Mouse (Mus musculus): ENCODE results near the gene Cd2ap. TPM values are rescaled to one million over a fixed set of nuclear protein-coding genes. Genes with fewer than 3 reads are reported as not detected.

Cd2ap gene
- polyA plus RNA-seq, 1 experiment = 49.3 TPM

DNA sequence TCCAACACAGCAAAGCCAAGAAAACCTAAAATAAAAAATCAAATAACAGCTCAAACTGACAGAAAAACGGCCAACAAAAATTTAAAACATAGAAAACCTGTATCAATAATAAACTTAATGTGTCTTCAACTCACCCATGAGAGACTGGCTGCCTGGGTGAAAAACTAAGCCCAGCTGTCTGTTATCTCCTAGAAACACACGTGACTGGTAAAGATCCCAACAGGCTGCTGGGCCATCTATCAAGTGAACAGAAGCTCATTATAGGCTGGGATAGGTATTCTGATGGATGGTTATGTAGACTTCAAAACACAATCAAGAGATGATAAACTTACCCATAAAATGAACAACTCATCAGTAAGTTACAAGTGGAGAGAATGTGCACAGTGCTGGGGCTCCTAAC is 86.7 kb downstream of the Cd2ap start:
- Histone ChIP-seq H3K27ac (ENCODE audit: insufficient read depth, low read depth, low read length) (no peak overlapping the region), H3K4me1 (ENCODE audit: control insufficient read depth, insufficient read depth, low read length) (no peaks in the 10 kb centered on the region), H3K4me3 (ENCODE audit: insufficient read depth, low read length) (no peak overlapping the region)
- TF ChIP-seq POLR2A (IDR thresholded peaks at IDR 0.05; ENCODE audit: borderline replicate concordance, low read depth, low read length) (no peak), CTCF (IDR thresholded peaks at IDR 0.05; ENCODE audit: low read depth, low read length) (no peak)

DNA sequence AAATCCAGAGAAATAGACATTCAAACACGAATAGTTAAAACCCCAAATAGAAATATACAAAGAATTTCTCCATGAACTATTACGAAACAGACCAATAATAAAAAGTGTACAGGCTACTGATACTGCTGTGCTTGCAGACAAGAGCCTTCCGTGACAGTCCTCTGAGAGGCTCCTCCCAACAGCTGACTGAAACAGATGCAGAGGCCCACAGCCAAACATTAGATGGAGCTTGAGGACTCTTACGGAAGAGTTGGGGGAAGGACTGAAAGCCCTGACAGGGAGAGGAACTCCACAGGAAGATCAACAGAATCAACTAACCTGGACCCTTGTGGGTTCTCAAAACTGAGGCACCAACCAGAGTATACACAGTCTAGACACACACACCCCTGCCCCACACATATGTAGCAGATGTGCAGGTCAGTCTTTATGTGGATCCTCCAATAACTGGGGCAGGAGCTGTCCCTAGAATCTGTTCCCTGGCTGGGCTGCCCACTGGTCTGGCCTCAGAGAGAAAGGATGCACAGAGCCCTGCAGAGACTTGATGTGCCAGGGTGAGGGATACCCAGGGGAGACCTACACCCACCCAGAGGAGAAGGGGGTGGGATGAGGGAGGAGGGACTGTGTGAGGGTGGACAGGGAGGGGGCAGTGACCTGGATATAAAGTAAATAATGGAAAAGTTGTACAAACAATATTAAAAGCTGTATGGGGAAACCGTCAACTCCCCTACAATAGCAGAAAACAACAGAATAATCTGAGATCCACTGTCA is 87.6 kb downstream of the Cd2ap start:
- TF ChIP-seq CTCF (IDR thresholded peaks at IDR 0.05; ENCODE audit: low read depth, low read length) = no peak
- no peak for TF ChIP-seq POLR2A (IDR thresholded peaks at IDR 0.05; ENCODE audit: borderline replicate concordance, low read depth, low read length)

DNA sequence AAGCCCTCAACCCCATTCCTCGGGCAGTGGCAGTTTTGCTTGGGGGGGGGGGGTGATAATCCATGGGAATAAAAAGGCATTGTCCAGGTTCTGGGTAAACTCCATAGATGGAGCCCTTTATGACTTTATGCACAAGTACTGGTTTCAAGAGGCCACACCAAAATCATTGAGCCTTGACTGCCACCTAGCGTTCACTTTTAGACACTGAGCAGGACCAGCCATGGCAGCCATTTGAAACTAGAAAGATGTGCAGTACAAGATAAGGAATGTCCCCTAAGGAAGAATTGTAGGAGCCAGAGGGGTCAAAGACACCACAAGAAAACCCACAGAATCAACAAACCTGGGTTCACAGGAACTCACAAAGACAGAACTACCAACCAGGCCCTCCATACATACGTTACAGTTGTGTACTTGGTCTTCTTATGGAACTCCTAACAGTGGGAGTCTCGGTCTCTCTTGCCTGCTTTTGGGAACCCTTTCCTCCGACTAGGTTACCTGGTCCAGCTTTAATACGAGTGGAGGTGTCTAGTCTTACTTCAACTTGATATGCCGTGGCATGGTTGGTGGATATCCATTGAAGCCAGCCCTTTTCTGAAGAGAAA is 94.2 kb downstream of the Cd2ap start:
- H3K4me3 ChIP-seq (ENCODE audit: insufficient read depth, low read length) = no peak overlapping the region
- TF ChIP-seq POLR2A (IDR thresholded peaks at IDR 0.05; ENCODE audit: borderline replicate concordance, low read depth, low read length) (no peak), CTCF (IDR thresholded peaks at IDR 0.05; ENCODE audit: low read depth, low read length) (no peak)
- H3K4me1 ChIP-seq (ENCODE audit: control insufficient read depth, insufficient read depth, low read length) = no peaks in the 10 kb centered on the region
- H3K27ac ChIP-seq (ENCODE audit: insufficient read depth, low read depth, low read length) = no peak overlapping the region

More for the DNA sequence above, 87.6 kb downstream of the Cd2ap start:
- no peaks in the 10 kb centered on the region for H3K4me1 ChIP-seq (ENCODE audit: control insufficient read depth, insufficient read depth, low read length)
- no peak overlapping the region for H3K4me3 ChIP-seq (ENCODE audit: insufficient read depth, low read length)
- H3K27ac ChIP-seq (ENCODE audit: insufficient read depth, low read depth, low read length) = no peak overlapping the region

GRCm38 (mm10) chr17:42753791-42754190 is 122.7 kb downstream of the Cd2ap start:
- H3K4me1 ChIP-seq (ENCODE audit: control insufficient read depth, insufficient read depth, low read length) = no peaks in the 10 kb centered on the region
- no peak overlapping the region for H3K27ac ChIP-seq (ENCODE audit: insufficient read depth, low read depth, low read length)
- TF ChIP-seq POLR2A (IDR thresholded peaks at IDR 0.05; ENCODE audit: borderline replicate concordance, low read depth, low read length) (no peak), CTCF (IDR thresholded peaks at IDR 0.05; ENCODE audit: low read depth, low read length) (no peak)
- no peak overlapping the region for H3K4me3 ChIP-seq (ENCODE audit: insufficient read depth, low read length)

DNA sequence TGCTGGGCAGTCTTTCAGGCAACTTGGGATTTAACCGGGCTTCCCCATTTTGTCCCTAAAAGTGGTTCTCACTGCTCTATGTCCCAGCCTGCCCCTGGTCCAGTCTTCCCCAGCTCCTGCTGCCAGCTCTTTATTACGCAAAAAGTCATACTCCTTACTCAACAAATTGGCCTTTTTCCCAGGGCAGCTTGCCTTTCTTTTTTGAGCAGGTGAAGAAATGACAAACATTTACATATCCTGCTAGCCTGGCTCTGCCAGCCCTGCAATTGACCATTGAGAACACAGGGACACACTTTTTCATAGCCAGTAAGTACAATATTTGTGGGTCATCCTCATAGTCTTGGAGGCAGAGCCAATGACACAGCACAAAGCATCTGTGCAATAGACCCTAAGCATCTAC is 124.3 kb downstream of the Cd2ap start:
- TF ChIP-seq POLR2A (IDR thresholded peaks at IDR 0.05; ENCODE audit: borderline replicate concordance, low read depth, low read length) (no peak), CTCF (IDR thresholded peaks at IDR 0.05; ENCODE audit: low read depth, low read length) (no peak)
- Histone ChIP-seq H3K4me1 (ENCODE audit: control insufficient read depth, insufficient read depth, low read length) (no peaks in the 10 kb centered on the region), H3K4me3 (ENCODE audit: insufficient read depth, low read length) (no peak overlapping the region), H3K27ac (ENCODE audit: insufficient read depth, low read depth, low read length) (no peak overlapping the region)

DNA sequence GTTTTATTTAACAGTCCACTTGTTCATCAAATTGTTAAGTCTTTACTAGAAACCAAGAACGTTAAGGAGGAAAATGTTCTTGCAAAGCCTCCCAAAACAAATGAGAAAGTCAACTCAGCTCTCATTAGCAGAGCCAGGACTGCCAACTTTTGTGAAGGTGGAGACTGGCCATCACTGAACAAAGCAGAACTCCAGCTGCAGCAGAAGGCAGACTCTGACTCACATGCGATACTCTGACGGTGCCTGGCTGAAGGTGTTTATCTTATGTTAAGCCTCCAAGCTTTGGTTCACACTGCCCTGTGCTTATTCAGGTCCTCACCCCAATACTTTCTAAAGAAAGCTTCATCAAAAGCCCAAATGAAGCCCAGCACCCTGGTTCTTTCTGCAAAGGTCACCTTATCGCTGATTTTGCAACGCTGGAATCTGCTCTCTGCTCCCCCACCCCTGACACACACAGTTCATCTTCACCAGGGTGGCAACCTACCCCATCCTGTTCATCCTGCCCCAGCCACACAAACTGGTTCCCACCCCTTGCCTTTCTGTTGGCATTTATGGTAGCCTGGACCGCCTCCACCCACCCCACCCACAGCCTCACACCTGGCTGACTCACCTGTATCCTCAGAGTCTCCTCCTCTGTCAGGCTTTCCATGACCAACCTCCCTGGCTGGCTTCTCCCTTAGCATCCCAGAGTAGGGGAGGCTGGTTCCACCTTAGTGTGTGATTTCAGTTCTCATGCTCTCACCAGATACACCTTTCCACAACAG is 130.6 kb downstream of the Cd2ap start:
- Histone ChIP-seq H3K4me3 (ENCODE audit: insufficient read depth, low read length) (no peak overlapping the region), H3K4me1 (ENCODE audit: control insufficient read depth, insufficient read depth, low read length) (no peaks in the 10 kb centered on the region), H3K27ac (ENCODE audit: insufficient read depth, low read depth, low read length) (no peak overlapping the region)
- no peak for TF ChIP-seq POLR2A (IDR thresholded peaks at IDR 0.05; ENCODE audit: borderline replicate concordance, low read depth, low read length)
- TF ChIP-seq CTCF (IDR thresholded peaks at IDR 0.05; ENCODE audit: low read depth, low read length) = no peak

Other genes with a start within 250 kb of the Cd2ap start
- gene Adgrf4, start 184.4 kb downstream of the Cd2ap start, polyA plus RNA-seq (2012; ENCODE audit: insufficient read depth, insufficient read length, missing spikeins) = not detected in 2 replicates
- gene Adgrf2, start 134.5 kb downstream of the Cd2ap start, polyA plus RNA-seq (2012; ENCODE audit: insufficient read depth, insufficient read length, missing spikeins) = not detected in 2 replicates
- gene Tnfrsf21, start 139.9 kb upstream of the Cd2ap start, polyA plus RNA-seq (2012; ENCODE audit: insufficient read depth, insufficient read length, missing spikeins) = 17.7 and 19.1 TPM in 2 replicates

Measured in bone marrow macrophage, adult 2 months (primary cell).